Mouse (Mus musculus): ENCODE measurements around the gene 4931428F04Rik.

Gene 4931428F04Rik

GRCm38 (mm10) chr8:105289805-105290460 is at the start of gene 4931428F04Rik:
Gene 4931428F04Rik, minus strand, starts transcription at chr8:105289864.
- peak; percentile 88 for DNase-seq (ENCODE audit: low read depth, low spot score)

GRCm38 (mm10) chr8:105338992-105339391 is 49.3 kb upstream of the 4931428F04Rik start:
- no peak for DNase-seq (ENCODE audit: low read depth, low spot score)

GRCm38 (mm10) chr8:105336373-105337130 is 46.9 kb upstream of the 4931428F04Rik start:
- peak; percentile 89 for DNase-seq (ENCODE audit: low read depth, low spot score)

- DNase-seq (ENCODE audit: low read depth, low spot score) = no peak
Measured at GRCm38 (mm10) chr8:105332523-105332922, 42.9 kb upstream of the 4931428F04Rik start.

GRCm38 (mm10) chr8:105331931-105332330 is 42.3 kb upstream of the 4931428F04Rik start:
- DNase-seq (ENCODE audit: low read depth, low spot score) = no peak

- DNase-seq (ENCODE audit: low read depth, low spot score) = no peak
Measured at GRCm38 (mm10) chr8:105331469-105331868, 41.8 kb upstream of the 4931428F04Rik start.

GRCm38 (mm10) chr8:105330325-105330724 is 40.7 kb upstream of the 4931428F04Rik start:
- no peak for DNase-seq (ENCODE audit: low read depth, low spot score)

- no peak for DNase-seq (ENCODE audit: low read depth, low spot score)
Measured at GRCm38 (mm10) chr8:105326968-105327367, 37.3 kb upstream of the 4931428F04Rik start.

GRCm38 (mm10) chr8:105326141-105326672 is 36.5 kb upstream of the 4931428F04Rik start, which contains the start of the genes Lrrc29 and Tmem208:
Gene Lrrc29, minus strand, starts transcription at chr8:105326278.
Gene Tmem208, plus strand, starts transcription at chr8:105326354.
- DNase-seq (ENCODE audit: low read depth, low spot score) = peak; percentile 99

- DNase-seq (ENCODE audit: low read depth, low spot score) = no peak
Measured at GRCm38 (mm10) chr8:105325641-105326093, 36.0 kb upstream of the 4931428F04Rik start.

GRCm38 (mm10) chr8:105323183-105323582 is 33.5 kb upstream of the 4931428F04Rik start:
- no peak for DNase-seq (ENCODE audit: low read depth, low spot score)

- DNase-seq (ENCODE audit: low read depth, low spot score) = no peak
Measured at GRCm38 (mm10) chr8:105318662-105319190, 29.1 kb upstream of the 4931428F04Rik start.

GRCm38 (mm10) chr8:105317941-105318340 is 28.3 kb upstream of the 4931428F04Rik start:
- no peak for DNase-seq (ENCODE audit: low read depth, low spot score)

- no peak for DNase-seq (ENCODE audit: low read depth, low spot score)
Measured at GRCm38 (mm10) chr8:105315073-105315769, 25.6 kb upstream of the 4931428F04Rik start.

GRCm38 (mm10) chr8:105313622-105314402 is 24.1 kb upstream of the 4931428F04Rik start:
- no peak for DNase-seq (ENCODE audit: low read depth, low spot score)

- no peak for DNase-seq (ENCODE audit: low read depth, low spot score)
Measured at GRCm38 (mm10) chr8:105312891-105313481, 23.3 kb upstream of the 4931428F04Rik start.

GRCm38 (mm10) chr8:105311718-105312117 is 22.1 kb upstream of the 4931428F04Rik start:
- no peak for DNase-seq (ENCODE audit: low read depth, low spot score)

GRCm38 (mm10) chr8:105310118-105310517 is 20.5 kb upstream of the 4931428F04Rik start:
- DNase-seq (ENCODE audit: low read depth, low spot score) = no peak

GRCm38 (mm10) chr8:105309142-105309847 is 19.6 kb upstream of the 4931428F04Rik start:
- DNase-seq (ENCODE audit: low read depth, low spot score) = no peak

GRCm38 (mm10) chr8:105308428-105308827 is 18.8 kb upstream of the 4931428F04Rik start:
- no peak for DNase-seq (ENCODE audit: low read depth, low spot score)

All from ES-CJ7 (cell line).